Mouse (Mus musculus): ENCODE results near the gene Ntm.

The Ntm gene

DNA sequence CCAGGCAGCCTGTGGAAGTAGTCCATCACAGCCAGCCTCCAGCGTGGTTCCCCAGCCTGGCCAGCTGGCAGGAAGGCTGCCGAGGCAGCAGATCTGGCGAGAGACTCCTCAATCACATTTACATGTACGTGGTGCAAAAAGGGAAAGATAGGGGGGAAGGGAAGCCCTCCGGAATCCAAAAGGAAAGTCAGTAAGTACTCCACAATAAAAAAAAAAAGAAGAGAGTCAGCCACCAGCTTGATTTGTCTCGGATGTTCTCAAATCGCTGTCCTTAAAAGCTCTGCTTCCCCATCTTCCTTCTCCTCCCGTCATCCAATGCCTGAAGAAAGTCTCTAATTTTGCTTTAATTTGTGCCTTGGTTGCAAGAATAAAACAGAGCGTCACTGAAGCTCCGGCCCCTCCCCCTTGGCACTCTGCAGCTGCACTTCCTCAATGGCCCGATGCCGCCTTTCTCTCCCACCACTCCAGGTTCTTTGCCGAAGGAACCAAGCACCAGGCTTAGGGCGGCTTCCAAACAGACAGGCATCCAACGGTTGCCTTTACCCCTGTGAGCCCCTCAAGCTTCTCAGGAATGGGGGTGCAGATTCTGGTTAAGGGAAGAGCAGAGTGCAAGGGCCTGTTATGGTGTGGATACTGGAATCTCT is 212.4 kb downstream of the Ntm start:
- DNase-seq, result peak; percentile 39

GRCm38 (mm10) chr9:29748070-29748469 is 214.9 kb downstream of the Ntm start:
- no peak for DNase-seq

- DNase-seq, result no peak
Measured at GRCm38 (mm10) chr9:29738835-29739526, 224.0 kb downstream of the Ntm start.

GRCm38 (mm10) chr9:29736031-29736430 is 226.9 kb downstream of the Ntm start:
- DNase-seq, result no peak

DNA sequence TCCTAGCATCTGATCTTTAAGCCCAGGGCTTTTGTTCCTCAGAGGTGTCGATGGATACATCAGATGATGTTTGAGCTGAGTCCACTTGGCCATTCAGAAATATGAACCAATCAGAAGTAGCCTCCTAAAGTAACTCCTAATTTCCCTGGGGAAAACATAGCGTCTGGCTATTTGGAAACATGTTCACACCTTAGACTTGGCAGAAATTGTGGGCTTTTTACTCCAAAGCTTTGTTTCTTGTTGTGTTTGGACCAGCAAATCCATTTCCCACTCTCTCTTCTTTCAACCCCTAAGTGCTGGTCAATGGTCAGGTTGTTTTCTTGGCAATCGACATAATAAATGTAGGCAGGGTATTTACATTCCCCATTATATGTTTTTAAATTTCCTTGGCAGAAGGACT is 230.0 kb downstream of the Ntm start:
- DNase-seq, result no peak

DNA sequence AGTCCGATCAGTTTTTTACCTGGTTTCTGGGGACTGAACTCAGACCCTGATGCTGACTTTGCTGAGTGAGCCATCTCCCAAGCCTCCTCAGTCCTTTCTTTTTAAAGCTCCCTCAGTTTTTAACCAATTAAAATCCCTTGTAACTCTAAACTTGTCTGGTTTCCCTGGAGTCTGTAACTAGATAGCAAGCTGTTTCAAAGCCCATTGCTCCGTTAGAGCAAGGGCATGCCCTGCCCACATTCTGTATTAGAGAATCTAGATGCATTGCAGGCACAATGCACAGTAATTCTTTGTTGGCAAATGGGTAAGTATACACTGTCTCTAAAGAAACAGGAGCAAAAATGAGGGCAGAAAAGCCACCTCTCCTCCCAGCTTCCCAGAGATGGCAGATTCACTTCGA is 231.3 kb downstream of the Ntm start:
- DNase-seq, result no peak

GRCm38 (mm10) chr9:29727540-29728432 is 235.2 kb downstream of the Ntm start:
- no peak for DNase-seq

- DNase-seq, result no peak
Measured at GRCm38 (mm10) chr9:29721461-29721860, 241.5 kb downstream of the Ntm start.

DNA sequence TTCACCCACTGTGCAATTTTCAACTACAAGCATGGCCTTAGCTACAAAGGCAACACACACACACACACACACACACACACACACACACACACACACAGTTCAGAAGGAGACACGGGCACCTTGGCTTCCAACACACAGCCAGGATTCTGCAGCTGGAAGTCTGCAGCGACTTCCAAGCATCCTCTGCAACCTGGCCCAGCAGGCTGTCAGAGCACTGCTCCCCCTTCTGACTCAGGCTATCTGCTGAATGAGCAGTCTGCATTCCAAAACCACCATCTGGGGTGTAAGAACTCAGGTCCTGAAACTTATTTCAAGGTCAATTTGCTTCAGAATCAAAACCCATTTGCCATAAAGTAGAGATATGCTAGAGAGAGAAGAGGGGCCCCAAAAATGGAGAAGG is 246.1 kb downstream of the Ntm start:
- DNase-seq, result no peak

- DNase-seq, result peak; percentile 29
Measured at GRCm38 (mm10) chr9:29698276-29698675, 264.7 kb downstream of the Ntm start.

GRCm38 (mm10) chr9:29694151-29694550 is 268.8 kb downstream of the Ntm start:
- DNase-seq, result no peak

DNA sequence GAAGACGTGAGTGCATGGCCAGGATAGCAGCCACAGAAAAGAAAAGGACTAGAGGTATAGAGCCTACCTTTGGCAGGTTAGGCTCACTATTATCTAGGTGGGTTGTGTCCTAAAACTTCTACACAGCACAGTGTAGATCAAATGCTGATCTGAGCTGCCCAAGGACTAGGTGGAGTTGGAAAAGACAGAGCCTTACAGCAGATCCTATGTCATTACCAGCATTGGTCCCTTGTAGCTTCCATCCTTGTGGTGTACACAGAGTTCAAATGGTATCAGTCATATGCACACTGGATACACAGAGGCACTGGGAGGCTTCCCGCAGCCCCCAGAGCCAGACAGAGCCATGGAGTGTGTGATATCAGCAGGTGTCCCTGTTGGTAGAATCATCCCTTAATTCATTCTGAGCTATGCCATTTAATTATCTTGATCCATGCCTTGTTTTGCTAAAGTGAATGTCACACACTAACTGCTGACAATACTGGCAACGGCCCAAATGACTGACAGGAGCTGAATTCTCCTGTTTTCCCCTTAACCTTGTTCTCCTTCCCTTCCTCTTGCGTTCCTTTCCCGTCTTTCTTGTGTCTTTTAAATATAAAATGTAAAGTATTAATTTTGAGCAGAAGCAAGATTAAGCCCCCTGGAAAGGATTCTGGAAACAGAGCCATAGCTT is 271.6 kb downstream of the Ntm start:
- DNase-seq, result no peak

DNA sequence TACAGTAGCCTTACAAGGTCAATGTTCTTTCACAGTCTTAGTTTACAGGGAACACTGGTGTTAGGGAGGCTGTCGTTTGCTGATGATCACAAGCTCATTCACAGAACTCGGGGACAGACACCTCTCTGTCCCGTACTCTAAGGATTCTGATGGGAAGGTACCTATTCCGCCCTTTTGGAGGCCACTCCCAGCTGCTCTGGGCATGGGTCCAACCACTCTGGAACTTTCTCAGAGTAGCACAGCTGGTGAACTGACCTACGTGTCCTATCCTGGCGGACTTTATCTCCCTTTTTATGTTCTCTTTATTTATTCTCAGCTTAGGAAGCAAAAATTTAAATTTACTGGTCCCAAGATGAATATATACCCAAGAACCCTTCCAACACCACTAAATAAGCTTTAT is 280.7 kb downstream of the Ntm start:
- DNase-seq, result no peak

- no peak for DNase-seq
Measured at GRCm38 (mm10) chr9:29680677-29681076, 282.3 kb downstream of the Ntm start.

DNA sequence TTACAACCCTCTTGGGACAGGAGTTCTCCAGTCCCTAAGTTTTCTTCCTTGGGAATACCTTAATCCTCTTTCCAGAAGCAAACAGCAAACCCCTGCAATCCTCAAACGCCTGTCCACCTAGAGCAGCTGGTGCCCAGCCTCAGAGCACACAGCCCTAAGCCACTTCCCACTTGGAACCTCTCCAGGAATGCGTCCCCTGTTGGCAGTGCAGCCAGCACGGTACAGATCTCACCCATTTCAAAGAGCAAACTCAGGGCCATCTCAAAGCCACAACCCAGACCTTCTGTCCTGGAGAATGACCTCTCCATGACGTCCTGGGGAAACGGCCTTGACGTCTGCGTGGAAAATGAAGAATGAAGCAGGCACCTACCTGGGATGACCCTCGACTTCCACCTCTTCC is 289.0 kb downstream of the Ntm start:
- DNase-seq, result no peak

- no peak for DNase-seq
Measured at GRCm38 (mm10) chr9:29671861-29672260, 291.1 kb downstream of the Ntm start.

- DNase-seq, result no peak
Measured at GRCm38 (mm10) chr9:29663286-29663685, 299.7 kb downstream of the Ntm start.

- peak; percentile 71 for DNase-seq
Measured at GRCm38 (mm10) chr9:29661468-29662145, 301.3 kb downstream of the Ntm start.

GRCm38 (mm10) chr9:29660059-29660613 is 302.8 kb downstream of the Ntm start:
- no peak for DNase-seq

DNA sequence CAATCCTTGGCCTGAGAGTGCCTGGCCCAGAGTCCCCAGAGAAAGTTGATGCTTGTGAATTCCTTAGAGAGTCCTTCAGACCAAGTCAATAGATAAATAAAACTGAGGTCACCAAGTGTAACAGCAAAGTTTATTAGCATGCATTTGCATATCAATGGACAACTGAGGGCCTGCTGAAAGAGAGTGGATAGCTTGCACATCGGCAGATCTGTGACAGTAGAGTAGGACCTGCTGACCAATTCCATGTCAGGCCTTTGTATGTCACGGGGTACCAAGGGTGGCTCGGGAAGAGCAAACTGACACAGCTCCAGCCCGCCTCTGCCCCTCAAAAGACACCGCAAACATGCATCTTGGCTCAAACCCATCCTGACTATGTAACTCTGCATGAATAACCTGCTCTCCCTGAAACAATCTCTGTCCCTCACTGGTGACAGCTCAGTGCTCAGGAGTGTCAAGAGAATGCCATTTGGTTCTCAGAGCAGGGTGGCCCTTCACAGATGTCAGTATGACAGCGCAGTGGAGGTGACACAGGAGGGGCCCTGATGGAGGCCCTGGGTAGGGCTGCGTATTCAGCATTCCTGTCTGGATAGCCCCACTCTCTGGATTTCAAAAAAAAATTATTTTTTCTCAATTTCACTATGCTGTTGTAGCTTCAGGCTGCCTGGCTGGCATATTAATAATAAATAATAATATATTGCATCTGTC is 305.0 kb downstream of the Ntm start:
- DNase-seq, result no peak

GRCm38 (mm10) chr9:29654885-29655284 is 308.1 kb downstream of the Ntm start:
- no peak for DNase-seq

Data from cerebellum, adult 8-10 months (tissue).